Mouse (Mus musculus) CH12F3 (cell line): ENCODE results near the gene Chp1.
"Not testable (repeated sequence)": the region's sequence is repeated elsewhere in the genome, so short reads cannot be mapped to it uniquely, and the experiment has no call there.

Experiments used
- in situ Hi-C: fragments of 300-500 bp; cut with MboI; formaldehyde crosslinking; loops from 2 replicates; pipeline ENCODE4 v1.14.3; 2020; ENCODE audit warnings: low sequenced_read_pairs

Chp1 gene

GRCm38 (mm10) chr2:119619002-119619401, 71.5 kb downstream of the Chp1 start:
- in situ Hi-C loops: not testable (repeated sequence)

- in situ Hi-C loops: no loop called here
These were observed 73.8 kb downstream of the Chp1 start for GRCm38 (mm10) chr2:119621302-119621701.
